Mouse (Mus musculus): Measurements from ENCODE around the gene Tgfbi.

Gene Tgfbi

GRCm38 (mm10) chr13:56683306-56683705 lies 74.0 kb downstream of the Tgfbi start:
- no peak for DNase-seq (ENCODE audit: low read depth in 2 of 2, low spot score in 2 of 2)
